Mouse (Mus musculus): ENCODE measurements around the gene Apbb1.

- TF ChIP-seq TAL1 (IDR thresholded peaks at IDR 0.05; ENCODE audit: low read length) = no peak
- no peak for TF ChIP-seq GATA1 (IDR thresholded peaks at IDR 0.05; ENCODE audit: low read length)
Measured at GRCm38 (mm10) chr7:105568988-105569471, 12.4 kb downstream of the Apbb1 start.

Measured in erythroblast, embryonic 14.5 days (primary cell).